Mouse (Mus musculus): ENCODE data around the gene Zfp865. TPM values are rescaled to one million over a fixed set of nuclear protein-coding genes. Genes with fewer than 3 reads are reported as not detected.

Gene Zfp865
- 9.8 TPM for polyA plus RNA-seq (2014; fragmentation: Illumina TruSeq; extraction: RNeasy Lipid Tissue Mini Kit (QIAGEN cat#74804); ENCODE audit: low read depth, low replicate concordance)

GRCm38 (mm10) chr7:5020000-5020681 is at the start of gene Zfp865, which contains the start of gene Ccdc106:
Gene Zfp865, plus strand, starts transcription at chr7:5020376.
Gene Ccdc106, plus strand, starts transcription at chr7:5020553.

DNA sequence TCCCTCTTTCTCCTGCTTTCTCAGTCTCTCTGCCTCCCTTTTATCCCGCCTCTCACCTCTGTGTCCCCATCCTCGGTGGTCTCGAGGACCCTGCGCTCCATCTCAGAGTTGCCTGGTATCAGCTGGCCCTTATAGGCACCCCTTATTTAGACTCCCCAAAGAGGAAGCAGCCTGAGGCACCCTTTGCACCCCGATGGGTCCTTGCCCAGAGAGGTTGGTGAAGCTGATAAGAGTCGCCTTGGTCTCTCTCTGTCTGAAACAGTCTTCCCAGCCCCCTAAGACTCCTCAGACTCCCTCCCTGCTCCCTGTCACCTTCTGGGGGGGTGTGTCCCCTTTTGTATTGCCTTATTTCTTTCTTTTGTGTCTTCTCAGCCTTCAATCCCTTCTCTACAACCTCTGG is 49.1 kb upstream of the Zfp865 start, which contains the start of gene Sbk3:
TSS of gene Sbk3 (minus strand) at position 101 of the 400 bp plus-strand sequence.

GRCm38 (mm10) chr7:4996003-4996895 is 23.9 kb upstream of the Zfp865 start, which contains the start of gene Zfp579:
Gene Zfp579, minus strand, starts transcription at chr7:4996158.

DNA sequence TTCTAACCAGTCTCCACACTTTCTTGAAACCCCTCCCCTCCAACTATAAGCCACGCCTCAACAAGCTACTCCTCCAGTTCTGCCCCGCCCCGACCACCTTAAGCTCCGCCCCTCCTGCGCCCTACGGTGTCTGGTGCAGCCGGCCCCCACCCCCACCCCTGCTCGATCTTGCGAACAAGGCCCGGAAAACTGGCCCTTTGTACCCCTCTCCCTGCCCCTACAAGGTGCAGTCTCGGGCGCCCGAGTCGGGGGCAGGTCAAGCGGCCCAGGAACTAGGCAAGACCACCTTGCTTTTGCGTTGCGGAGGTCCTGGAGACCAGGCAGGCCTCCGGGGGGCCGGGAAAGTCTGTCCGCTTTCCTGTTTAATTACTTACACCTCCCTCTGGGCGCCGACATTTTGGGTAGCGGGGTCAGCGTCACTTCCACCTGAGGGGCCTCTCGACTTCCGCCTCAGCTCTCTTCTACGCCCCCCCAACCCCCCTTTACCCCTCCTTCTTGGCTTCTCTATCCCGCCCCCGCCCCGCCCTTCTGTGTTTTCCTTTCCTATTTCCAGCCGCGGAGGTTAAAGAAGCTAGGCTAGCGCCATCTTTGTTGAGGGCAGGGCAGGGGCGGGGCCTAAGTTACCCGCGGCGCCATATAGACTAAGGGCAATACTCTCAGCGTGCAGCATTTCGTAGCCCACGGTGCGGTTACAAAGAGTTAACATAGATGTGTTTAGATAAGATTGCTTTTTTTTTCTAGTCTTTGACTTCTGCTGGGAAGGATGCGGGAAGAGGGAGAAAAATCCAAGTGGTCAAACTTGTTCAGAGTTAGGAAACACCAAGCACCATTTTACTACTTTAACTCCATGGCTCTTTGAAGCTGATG is 5.7 kb upstream of the Zfp865 start, which contains the start of the genes Zfp524 and Fiz1:
TSS of gene Zfp524 (plus strand) at position 165 of the 867 bp plus-strand sequence.
TSS of gene Fiz1 (minus strand) at position 447 of the 867 bp plus-strand sequence.

GRCm38 (mm10) chr7:5015118-5016001 is 4.8 kb upstream of the Zfp865 start, which contains the start of gene Gm44973:
Gene Gm44973, plus strand, starts transcription at chr7:5015496.

GRCm38 (mm10) chr7:5033818-5034217 is 13.6 kb downstream of the Zfp865 start, which contains the start of gene 4632433K11Rik:
Gene 4632433K11Rik, plus strand, starts transcription at chr7:5034118.

GRCm38 (mm10) chr7:5038109-5038732 is 18.0 kb downstream of the Zfp865 start, which contains the start of gene Zfp784:
Gene Zfp784, minus strand, starts transcription at chr7:5038446.

GRCm38 (mm10) chr7:5051193-5052192 is 31.3 kb downstream of the Zfp865 start, which contains the start of gene Zfp580:
Gene Zfp580, plus strand, starts transcription at chr7:5051538.

GRCm38 (mm10) chr7:5061774-5062359 is 41.7 kb downstream of the Zfp865 start, which contains the start of gene U2af2:
Gene U2af2, plus strand, starts transcription at chr7:5062143.

DNA sequence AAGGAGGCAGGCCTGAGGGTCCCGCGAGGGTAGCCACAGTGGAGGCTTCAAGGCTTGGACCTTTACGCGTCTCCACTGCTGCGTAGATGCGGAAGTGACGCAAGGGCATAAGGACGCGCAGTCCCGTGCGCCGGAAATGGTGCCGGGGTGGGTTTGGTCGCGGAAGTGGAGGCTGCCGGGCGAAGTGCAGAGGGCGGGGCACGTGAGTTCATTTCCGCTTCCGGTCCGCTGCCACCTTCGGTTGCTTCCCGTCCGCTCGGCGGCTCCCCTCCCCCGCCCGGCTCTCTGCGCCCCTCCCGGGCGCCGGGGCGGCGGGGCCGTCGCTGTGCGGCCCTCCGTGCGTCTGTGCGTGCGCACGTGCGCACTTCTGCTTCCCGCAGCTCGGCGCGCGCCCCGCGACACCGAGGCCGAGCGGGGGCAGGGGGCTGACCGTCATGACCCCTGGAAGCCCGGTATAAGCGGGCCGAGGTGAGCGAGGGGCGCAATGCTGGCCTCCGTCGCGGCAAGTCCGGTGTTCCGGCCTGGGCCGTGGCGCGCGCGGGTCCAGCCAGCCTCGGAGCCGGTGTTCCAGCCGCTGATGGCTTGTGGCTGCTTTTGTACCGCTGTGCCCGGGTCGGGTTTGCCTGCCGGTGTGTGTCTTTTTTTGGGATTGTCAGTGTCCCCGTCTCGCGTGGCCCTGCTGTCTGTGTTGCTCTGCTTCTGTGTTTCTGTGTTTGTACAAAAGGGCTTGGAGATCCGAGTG is 60.0 kb downstream of the Zfp865 start, which contains the start of gene Epn1:
TSS of gene Epn1 (plus strand) at position 226 of the 742 bp plus-strand sequence.

Other genes starting within 250 kb of the Zfp865 start
- gene Fam71e2, start 249.1 kb upstream of the Zfp865 start, polyA plus RNA-seq (2014; fragmentation: Illumina TruSeq; extraction: RNeasy Lipid Tissue Mini Kit (QIAGEN cat#74804); ENCODE audit: low read depth, low replicate concordance) = not detected
- gene Il11, start 237.5 kb upstream of the Zfp865 start, polyA plus RNA-seq (2014; fragmentation: Illumina TruSeq; extraction: RNeasy Lipid Tissue Mini Kit (QIAGEN cat#74804); ENCODE audit: low read depth, low replicate concordance) = 0.38 TPM
- gene Tmem190, start 237.4 kb upstream of the Zfp865 start, polyA plus RNA-seq (2014; fragmentation: Illumina TruSeq; extraction: RNeasy Lipid Tissue Mini Kit (QIAGEN cat#74804); ENCODE audit: low read depth, low replicate concordance) = not detected
- gene Tmem238, start 230.7 kb upstream of the Zfp865 start, polyA plus RNA-seq (2014; fragmentation: Illumina TruSeq; extraction: RNeasy Lipid Tissue Mini Kit (QIAGEN cat#74804); ENCODE audit: low read depth, low replicate concordance) = 1.2 TPM
- gene Rpl28, start 227.5 kb upstream of the Zfp865 start, polyA plus RNA-seq (2014; fragmentation: Illumina TruSeq; extraction: RNeasy Lipid Tissue Mini Kit (QIAGEN cat#74804); ENCODE audit: low read depth, low replicate concordance) = 18.9 TPM
- gene Ube2s, start 207.8 kb upstream of the Zfp865 start, polyA plus RNA-seq (2014; fragmentation: Illumina TruSeq; extraction: RNeasy Lipid Tissue Mini Kit (QIAGEN cat#74804); ENCODE audit: low read depth, low replicate concordance) = 2.9 TPM
- 0.66 TPM for gene Shisa7, start 175.7 kb upstream of the Zfp865 start, polyA plus RNA-seq (2014; fragmentation: Illumina TruSeq; extraction: RNeasy Lipid Tissue Mini Kit (QIAGEN cat#74804); ENCODE audit: low read depth, low replicate concordance)
- 1.4 TPM for gene Isoc2b, start 150.1 kb upstream of the Zfp865 start, polyA plus RNA-seq (2014; fragmentation: Illumina TruSeq; extraction: RNeasy Lipid Tissue Mini Kit (QIAGEN cat#74804); ENCODE audit: low read depth, low replicate concordance)
- gene Isoc2a, start 143.2 kb upstream of the Zfp865 start, polyA plus RNA-seq (2014; fragmentation: Illumina TruSeq; extraction: RNeasy Lipid Tissue Mini Kit (QIAGEN cat#74804); ENCODE audit: low read depth, low replicate concordance) = 0.44 TPM
- not detected for gene Gm36210, start 113.9 kb upstream of the Zfp865 start, polyA plus RNA-seq (2014; fragmentation: Illumina TruSeq; extraction: RNeasy Lipid Tissue Mini Kit (QIAGEN cat#74804); ENCODE audit: low read depth, low replicate concordance)
- not detected for gene Zfp628, start 105.2 kb upstream of the Zfp865 start, polyA plus RNA-seq (2014; fragmentation: Illumina TruSeq; extraction: RNeasy Lipid Tissue Mini Kit (QIAGEN cat#74804); ENCODE audit: low read depth, low replicate concordance)
- gene Nat14, start 98.3 kb upstream of the Zfp865 start, polyA plus RNA-seq (2014; fragmentation: Illumina TruSeq; extraction: RNeasy Lipid Tissue Mini Kit (QIAGEN cat#74804); ENCODE audit: low read depth, low replicate concordance) = 1.5 TPM
- gene Ssc5d, start 94.6 kb upstream of the Zfp865 start, polyA plus RNA-seq (2014; fragmentation: Illumina TruSeq; extraction: RNeasy Lipid Tissue Mini Kit (QIAGEN cat#74804); ENCODE audit: low read depth, low replicate concordance) = 0.38 TPM
- gene Sbk2, start 56.0 kb upstream of the Zfp865 start, polyA plus RNA-seq (2014; fragmentation: Illumina TruSeq; extraction: RNeasy Lipid Tissue Mini Kit (QIAGEN cat#74804); ENCODE audit: low read depth, low replicate concordance) = not detected
- not detected for gene Sbk3, start 49.2 kb upstream of the Zfp865 start, polyA plus RNA-seq (2014; fragmentation: Illumina TruSeq; extraction: RNeasy Lipid Tissue Mini Kit (QIAGEN cat#74804); ENCODE audit: low read depth, low replicate concordance)
- 36.0 TPM for gene Zfp579, start 24.2 kb upstream of the Zfp865 start, polyA plus RNA-seq (2014; fragmentation: Illumina TruSeq; extraction: RNeasy Lipid Tissue Mini Kit (QIAGEN cat#74804); ENCODE audit: low read depth, low replicate concordance)
- gene Zfp524, start 6.0 kb upstream of the Zfp865 start, polyA plus RNA-seq (2014; fragmentation: Illumina TruSeq; extraction: RNeasy Lipid Tissue Mini Kit (QIAGEN cat#74804); ENCODE audit: low read depth, low replicate concordance) = not detected
- 12.5 TPM for gene Fiz1, start 5.7 kb upstream of the Zfp865 start, polyA plus RNA-seq (2014; fragmentation: Illumina TruSeq; extraction: RNeasy Lipid Tissue Mini Kit (QIAGEN cat#74804); ENCODE audit: low read depth, low replicate concordance)
- not detected for gene Gm44973, start 4.9 kb upstream of the Zfp865 start, polyA plus RNA-seq (2014; fragmentation: Illumina TruSeq; extraction: RNeasy Lipid Tissue Mini Kit (QIAGEN cat#74804); ENCODE audit: low read depth, low replicate concordance)
- gene Ccdc106, start 177 bp downstream of the Zfp865 start, polyA plus RNA-seq (2014; fragmentation: Illumina TruSeq; extraction: RNeasy Lipid Tissue Mini Kit (QIAGEN cat#74804); ENCODE audit: low read depth, low replicate concordance) = not detected
- 2.8 TPM for gene 4632433K11Rik, start 13.7 kb downstream of the Zfp865 start, polyA plus RNA-seq (2014; fragmentation: Illumina TruSeq; extraction: RNeasy Lipid Tissue Mini Kit (QIAGEN cat#74804); ENCODE audit: low read depth, low replicate concordance)
- gene Zfp784, start 18.1 kb downstream of the Zfp865 start, polyA plus RNA-seq (2014; fragmentation: Illumina TruSeq; extraction: RNeasy Lipid Tissue Mini Kit (QIAGEN cat#74804); ENCODE audit: low read depth, low replicate concordance) = 7.6 TPM
- 0.41 TPM for gene Zfp580, start 31.2 kb downstream of the Zfp865 start, polyA plus RNA-seq (2014; fragmentation: Illumina TruSeq; extraction: RNeasy Lipid Tissue Mini Kit (QIAGEN cat#74804); ENCODE audit: low read depth, low replicate concordance)
- 19.6 TPM for gene U2af2, start 41.8 kb downstream of the Zfp865 start, polyA plus RNA-seq (2014; fragmentation: Illumina TruSeq; extraction: RNeasy Lipid Tissue Mini Kit (QIAGEN cat#74804); ENCODE audit: low read depth, low replicate concordance)
- 3.2 TPM for gene Epn1, start 59.9 kb downstream of the Zfp865 start, polyA plus RNA-seq (2014; fragmentation: Illumina TruSeq; extraction: RNeasy Lipid Tissue Mini Kit (QIAGEN cat#74804); ENCODE audit: low read depth, low replicate concordance)
- not detected for gene Rfpl4, start 96.6 kb downstream of the Zfp865 start, polyA plus RNA-seq (2014; fragmentation: Illumina TruSeq; extraction: RNeasy Lipid Tissue Mini Kit (QIAGEN cat#74804); ENCODE audit: low read depth, low replicate concordance)
- 1.2 TPM for gene Rasl2-9, start 105.6 kb downstream of the Zfp865 start, polyA plus RNA-seq (2014; fragmentation: Illumina TruSeq; extraction: RNeasy Lipid Tissue Mini Kit (QIAGEN cat#74804); ENCODE audit: low read depth, low replicate concordance)
- not detected for gene Vmn1r55, start 129.3 kb downstream of the Zfp865 start, polyA plus RNA-seq (2014; fragmentation: Illumina TruSeq; extraction: RNeasy Lipid Tissue Mini Kit (QIAGEN cat#74804); ENCODE audit: low read depth, low replicate concordance)
- not detected for gene Vmn1r56, start 176.4 kb downstream of the Zfp865 start, polyA plus RNA-seq (2014; fragmentation: Illumina TruSeq; extraction: RNeasy Lipid Tissue Mini Kit (QIAGEN cat#74804); ENCODE audit: low read depth, low replicate concordance)
- not detected for gene Vmn1r57, start 198.1 kb downstream of the Zfp865 start, polyA plus RNA-seq (2014; fragmentation: Illumina TruSeq; extraction: RNeasy Lipid Tissue Mini Kit (QIAGEN cat#74804); ENCODE audit: low read depth, low replicate concordance)

Measured in sigmoid colon, adult 10 weeks (tissue).